Mouse (Mus musculus) limb, embryonic 15.5 days (tissue): ENCODE results near the gene Ifitm6. TPM values are rescaled to one million over a fixed set of nuclear protein-coding genes. Genes with fewer than 3 reads are reported as not detected.

Source experiments
- ATAC-seq: fragments of 200-750 bp; cut with Nextera tagmentation; 2 replicates; pipeline ENCODE4 v1.8.0; 2017; ENCODE audit warnings: low read depth, moderate TSS enrichment; ENCODE audit not compliant: insufficient number of reproducible peaks, low FRiP score, low TSS enrichment
- H3K27ac ChIP-seq: fragments of 300-500 bp; sonication (generic); 2 replicates; pipeline ENCODE4 v1.5.1; 2015; ENCODE audit warnings: moderate library complexity, mild to moderate bottlenecking, inconsistent platforms
- H3K27me3 ChIP-seq: fragments of 300-500 bp; sonication (generic); 2 replicates; pipeline ENCODE4 v1.6.1; 2015; ENCODE audit warnings: inconsistent platforms
- H3K36me3 ChIP-seq: fragments of 300-500 bp; sonication (generic); 2 replicates; pipeline ENCODE4 v1.6.1; 2015; ENCODE audit warnings: inconsistent platforms
- H3K4me1 ChIP-seq: fragments of 300-500 bp; sonication (generic); 2 replicates; pipeline ENCODE4 v1.6.1; 2015; ENCODE audit warnings: inconsistent platforms
- H3K4me2 ChIP-seq: fragments of 300-500 bp; sonication (generic); 2 replicates; pipeline ENCODE4 v1.6.1; 2015; ENCODE audit warnings: mild to moderate bottlenecking, inconsistent platforms
- H3K4me3 ChIP-seq: fragments of 300-500 bp; sonication (generic); 2 replicates; pipeline ENCODE4 v1.5.1; 2015; ENCODE audit warnings: mild to moderate bottlenecking, inconsistent platforms
- H3K9ac ChIP-seq: fragments of 300-500 bp; sonication (generic); 2 replicates; pipeline ENCODE4 v1.6.1; 2015; ENCODE audit warnings: inconsistent platforms
- H3K9me3 ChIP-seq: fragments of 300-500 bp; sonication (generic); 2 replicates; pipeline ENCODE4 v1.6.1; 2016; ENCODE audit warnings: inconsistent platforms
- WGBS: fragments of 180-500 bp; shearing (Covaris S2); methylation state at CpG from one replicate; pipeline ENCODE4 v1.1.7; 2015; 5-methylcytosine and 5-hydroxymethylcytosine counted together
- polyA plus RNA-seq: library from polyadenylated mRNA; unstranded; fragments of >200 nt; fragmentation: Nextera tagmentation; extraction: Ambion mirVana; gene quantifications from 2 replicates; pipeline ENCODE4 v1.2.1, GENCODE M21; 2015

Gene Ifitm6
- polyA plus RNA-seq, 1 experiment from 2014 or later, result 1.0 TPM

DNA sequence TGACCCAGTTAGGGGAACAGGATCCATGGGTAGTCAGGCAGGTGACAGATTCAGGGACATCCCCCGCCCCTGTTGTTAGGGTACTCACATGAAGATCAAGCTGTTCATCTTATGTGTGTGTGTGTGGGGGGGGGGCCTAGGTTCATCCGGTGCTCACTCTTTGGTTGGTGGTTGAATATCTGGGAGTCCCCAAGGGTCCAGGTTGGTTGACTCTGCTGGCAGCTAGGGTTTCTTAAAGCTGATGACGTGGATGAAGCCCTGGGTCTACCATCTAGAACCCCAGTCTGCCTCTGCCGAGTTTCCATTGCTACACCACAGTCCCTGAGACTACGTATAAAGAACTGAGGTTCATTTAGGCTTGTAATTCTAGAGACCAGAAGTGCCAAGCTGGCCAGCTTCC is 1.3 kb upstream of the Ifitm6 start:
- no peaks in the 10 kb centered on the region for H3K27me3 ChIP-seq
- no peak overlapping the region for H3K9ac ChIP-seq
- H3K4me1 ChIP-seq, result no peaks in the 10 kb centered on the region
- WGBS, result 91% methylated on average over 5 of the region's 5 CpGs
- H3K36me3 ChIP-seq, result no peaks in the 10 kb centered on the region
- no peak overlapping the region for H3K4me2 ChIP-seq
- ATAC-seq, result no peak
- H3K27ac ChIP-seq, result no peak overlapping the region
- no peak overlapping the region for H3K4me3 ChIP-seq
- H3K9me3 ChIP-seq, result no peaks in the 10 kb centered on the region

DNA sequence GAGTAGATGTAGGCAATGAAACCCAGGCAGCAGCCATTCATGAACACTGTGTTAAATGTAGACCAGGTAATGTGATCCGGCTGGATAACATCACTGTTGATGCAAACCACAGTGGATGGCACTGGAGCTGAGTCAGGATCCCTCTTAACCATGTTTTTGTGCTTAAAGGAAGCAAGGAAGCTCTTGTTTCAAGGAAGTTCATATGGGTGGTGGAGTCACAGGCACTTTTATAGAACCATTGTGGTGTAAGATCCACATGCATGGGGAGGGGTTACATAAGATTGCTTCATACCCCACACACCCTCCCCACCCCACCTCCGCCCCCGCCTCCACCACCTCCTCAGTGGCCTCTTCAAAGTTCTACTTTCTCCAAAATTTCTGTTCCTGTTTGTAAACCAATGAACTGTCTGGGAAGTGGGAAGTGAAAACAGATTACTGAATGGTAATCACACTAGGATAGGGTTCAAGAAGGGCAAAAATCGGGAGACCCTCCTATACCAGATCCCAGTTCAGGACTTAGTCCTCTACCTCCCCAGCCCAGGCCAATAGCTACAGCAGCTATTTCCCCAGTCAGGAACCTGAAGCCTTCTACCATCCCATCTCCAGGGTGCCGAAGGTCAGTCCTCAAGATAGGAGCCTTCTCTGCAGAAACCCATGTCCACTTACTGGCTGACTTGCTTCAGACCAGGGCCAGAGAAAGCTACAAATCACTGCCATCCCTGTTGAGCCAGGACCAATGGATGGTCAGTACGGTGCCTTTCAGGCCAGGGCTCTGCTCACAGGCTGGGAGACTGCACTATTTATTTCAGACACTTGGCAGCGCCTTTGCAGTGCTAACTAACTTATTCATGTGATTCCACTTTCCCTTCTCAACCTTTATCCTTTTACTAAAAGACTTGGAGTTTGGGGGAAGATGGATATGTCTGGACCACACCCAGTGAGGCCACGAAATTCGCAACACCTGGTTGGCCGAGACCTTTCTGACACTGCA is 722 bp downstream of the Ifitm6 start:
- Histone ChIP-seq H3K36me3 (no peaks in the 10 kb centered on the region), H3K4me3 (no peak overlapping the region), H3K9ac (no peak overlapping the region), H3K27ac (no peak overlapping the region), H3K9me3 (no peaks in the 10 kb centered on the region), H3K4me2 (no peak overlapping the region), H3K27me3 (no peaks in the 10 kb centered on the region), H3K4me1 (no peaks in the 10 kb centered on the region)
- 83% methylated on average over 10 of the region's 10 CpGs for WGBS
- ATAC-seq, result no peak

DNA sequence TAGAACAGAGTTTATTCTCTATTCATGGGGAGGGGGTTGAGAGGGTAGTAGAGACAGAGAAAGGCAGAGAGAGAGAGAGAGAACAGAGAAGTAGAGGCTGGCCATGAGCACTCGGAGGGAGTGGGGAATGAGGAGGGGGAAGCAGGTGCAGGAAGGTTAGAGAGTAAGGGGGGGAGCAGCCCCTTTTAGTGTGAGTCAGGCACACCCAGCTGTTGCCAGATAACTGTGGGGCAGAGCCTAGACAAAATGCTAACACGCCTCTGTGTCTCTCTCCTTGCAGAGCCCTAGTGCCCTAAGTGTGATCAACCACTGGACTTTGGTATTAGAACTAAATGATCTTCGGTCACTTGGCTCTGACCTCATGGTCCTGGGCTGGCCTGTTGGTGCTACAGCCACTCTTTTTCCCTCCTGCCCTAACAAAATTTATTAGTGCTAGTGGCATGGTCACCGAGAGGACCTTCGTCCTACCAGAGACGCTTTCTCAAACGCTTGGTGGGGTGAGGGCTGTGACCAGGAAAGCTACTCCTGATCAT is 6.4 kb downstream of the Ifitm6 start:
- Histone ChIP-seq H3K4me2 (no peak overlapping the region), H3K27ac (peak overlapping the region; percentile 86; the same call in 1 of the 2 replicates)

DNA sequence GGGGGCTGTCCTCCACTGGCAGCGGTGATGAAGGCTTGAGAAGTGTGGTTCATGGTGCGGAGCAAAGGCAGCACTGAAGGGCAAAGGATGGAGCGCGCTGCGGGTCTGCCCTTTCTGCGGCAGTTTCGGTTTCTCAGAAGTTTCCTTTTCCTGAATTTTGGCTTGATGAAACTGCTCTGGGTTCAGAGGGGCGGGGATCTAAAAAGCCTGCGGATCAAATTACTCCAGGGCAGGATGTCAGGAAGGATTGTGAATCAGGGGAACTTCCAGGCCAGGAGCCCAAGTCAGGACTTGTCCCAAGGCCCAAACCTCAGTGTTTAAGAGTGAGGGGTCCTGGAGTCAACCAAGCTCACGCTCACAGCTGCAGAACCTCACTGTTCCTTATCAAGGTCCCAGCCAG is 7.1 kb downstream of the Ifitm6 start, which contains the start of gene Ifitm3:
Ifitm3 (minus strand) TSS at position 178 of the 400 bp plus-strand sequence.
- WGBS, result 5% methylated on average over 10 of the region's 10 CpGs
- Histone ChIP-seq H3K4me2 (peak within 1 kb of the TSS; percentile 59), H3K27me3 (no peaks in the 10 kb centered on the region), H3K9ac (peak within 1 kb of the TSS; percentile 28; the same call in 1 of the 2 replicates), H3K9me3 (no peaks in the 10 kb centered on the region), H3K27ac (peak within 1 kb of the TSS; percentile 86), H3K36me3 (no peaks in the 10 kb centered on the region), H3K4me1 (peaks cover 30% of the 10 kb centered on the region), H3K4me3 (peak within 1 kb of the TSS; percentile 48)
- ATAC-seq, result 0 out of 2 replicates have a peak, but pooled peaks have one; percentile 42

More for the DNA sequence above, 6.4 kb downstream of the Ifitm6 start:
- no peak for ATAC-seq
- H3K27me3 ChIP-seq, result no peaks in the 10 kb centered on the region
- H3K9me3 ChIP-seq, result no peaks in the 10 kb centered on the region
- H3K9ac ChIP-seq, result no peak overlapping the region
- H3K4me1 ChIP-seq, result peaks cover 30% of the 10 kb centered on the region
- WGBS, result 86% methylated on average over 7 of the region's 7 CpGs
- H3K4me3 ChIP-seq, result no peak overlapping the region
- H3K36me3 ChIP-seq, result no peaks in the 10 kb centered on the region

DNA sequence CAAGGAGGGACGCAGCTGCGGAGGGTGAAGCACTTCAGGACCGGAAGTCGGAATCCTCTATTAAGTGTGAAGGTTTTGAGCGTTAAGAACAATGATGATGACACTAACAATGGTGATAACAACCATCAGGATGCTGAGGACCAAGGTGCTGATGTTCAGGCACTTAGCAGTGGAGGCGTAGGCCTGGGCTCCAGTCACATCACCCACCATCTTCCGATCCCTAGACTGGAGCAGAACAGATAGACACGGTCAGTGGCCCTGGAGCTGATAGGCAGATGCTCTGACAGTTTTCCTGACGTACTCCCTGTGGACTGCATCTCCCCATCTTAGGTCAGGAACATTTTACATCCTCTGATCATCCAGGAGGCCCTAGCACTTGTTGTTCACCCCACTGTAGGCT is 8.1 kb downstream of the Ifitm6 start:
- peak overlapping the region; percentile 86; the same call in 1 of the 2 replicates for H3K27ac ChIP-seq
- H3K36me3 ChIP-seq, result no peaks in the 10 kb centered on the region
- H3K4me1 ChIP-seq, result peaks cover 30% of the 10 kb centered on the region
- no peak overlapping the region for H3K9ac ChIP-seq
- WGBS, result 83% methylated on average over 9 of the region's 9 CpGs
- peak overlapping the region; percentile 59 for H3K4me2 ChIP-seq
- H3K27me3 ChIP-seq, result no peaks in the 10 kb centered on the region
- H3K4me3 ChIP-seq, result peak overlapping the region; percentile 48
- no peaks in the 10 kb centered on the region for H3K9me3 ChIP-seq
- no peak for ATAC-seq

DNA sequence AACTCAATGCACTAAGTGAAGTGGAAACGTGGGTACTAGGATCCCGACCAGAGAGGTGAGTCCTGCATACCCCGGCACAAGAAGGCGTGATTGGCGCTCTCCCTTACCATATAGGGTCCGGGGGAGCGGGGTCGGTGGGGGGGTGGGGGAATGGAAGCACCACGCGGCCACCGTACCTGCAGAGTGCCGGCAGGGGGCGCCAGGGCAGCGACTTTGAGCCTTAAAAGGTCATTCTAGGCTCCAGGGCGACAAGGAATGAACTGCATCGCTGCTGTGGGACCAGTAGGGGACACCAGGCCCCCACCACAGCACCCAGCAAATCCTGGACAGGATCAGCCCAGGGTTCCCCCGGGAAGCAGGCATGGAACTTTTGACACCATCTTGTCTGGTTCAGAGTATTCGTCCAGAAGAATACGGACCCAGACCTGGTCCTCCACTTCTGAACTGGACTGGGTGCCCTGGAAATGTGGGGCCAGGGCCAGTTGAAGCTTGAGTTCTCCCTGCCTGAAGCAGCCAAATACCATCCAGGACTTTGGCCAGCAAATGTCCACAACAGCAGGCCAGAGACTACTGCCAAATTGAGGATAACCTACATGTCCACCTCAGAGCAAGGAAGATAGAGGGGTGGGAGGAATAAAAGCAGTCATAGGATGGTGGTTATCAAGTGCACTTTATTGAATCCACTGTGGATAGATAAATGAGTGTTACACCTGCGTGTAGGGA is 8.6 kb downstream of the Ifitm6 start:
- WGBS, result 7% methylated on average over 20 of the region's 20 CpGs
- peak overlapping the region; percentile 59 for H3K4me2 ChIP-seq
- no peak overlapping the region for H3K9ac ChIP-seq
- H3K27me3 ChIP-seq, result no peaks in the 10 kb centered on the region
- H3K36me3 ChIP-seq, result no peaks in the 10 kb centered on the region
- peak overlapping the region; percentile 48 for H3K4me3 ChIP-seq
- H3K9me3 ChIP-seq, result no peaks in the 10 kb centered on the region
- peak; percentile 18; the same call in 1 of the 2 replicates for ATAC-seq
- peaks cover 30% of the 10 kb centered on the region for H3K4me1 ChIP-seq
- peak overlapping the region; percentile 18; the same call in 1 of the 2 replicates for H3K27ac ChIP-seq

DNA sequence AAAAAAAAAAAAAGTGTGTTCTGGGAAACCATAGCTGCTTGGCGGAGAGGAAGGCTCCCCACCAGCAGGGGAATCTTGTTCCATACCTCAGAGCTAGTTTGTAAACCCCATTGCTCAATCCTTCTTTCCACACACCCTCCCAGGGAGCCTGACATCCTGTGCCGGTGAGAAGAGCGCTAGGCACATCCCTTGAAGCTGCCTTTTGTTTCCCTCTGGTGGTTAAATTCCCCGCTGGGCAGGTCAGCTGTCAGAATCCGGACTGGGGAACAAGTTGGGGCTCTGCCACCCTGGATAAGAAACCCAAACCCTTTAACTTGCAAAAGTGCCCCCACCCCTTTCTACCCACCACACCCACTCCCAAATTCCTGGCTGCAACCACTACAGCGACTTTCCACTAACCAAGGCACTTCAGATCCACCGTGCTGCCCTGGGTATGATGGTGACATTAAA is 9.4 kb downstream of the Ifitm6 start:
- WGBS, result 8% methylated on average over 7 of the region's 7 CpGs
- peaks cover 30% of the 10 kb centered on the region for H3K4me1 ChIP-seq
- peak overlapping the region; percentile 8; the same call in 1 of the 2 replicates for H3K4me3 ChIP-seq
- no peaks in the 10 kb centered on the region for H3K9me3 ChIP-seq
- H3K9ac ChIP-seq, result no peak overlapping the region
- peak overlapping the region; percentile 59 for H3K4me2 ChIP-seq
- H3K27ac ChIP-seq, result peak overlapping the region; percentile 18; the same call in 1 of the 2 replicates
- ATAC-seq, result no peak
- H3K36me3 ChIP-seq, result no peaks in the 10 kb centered on the region
- no peaks in the 10 kb centered on the region for H3K27me3 ChIP-seq

DNA sequence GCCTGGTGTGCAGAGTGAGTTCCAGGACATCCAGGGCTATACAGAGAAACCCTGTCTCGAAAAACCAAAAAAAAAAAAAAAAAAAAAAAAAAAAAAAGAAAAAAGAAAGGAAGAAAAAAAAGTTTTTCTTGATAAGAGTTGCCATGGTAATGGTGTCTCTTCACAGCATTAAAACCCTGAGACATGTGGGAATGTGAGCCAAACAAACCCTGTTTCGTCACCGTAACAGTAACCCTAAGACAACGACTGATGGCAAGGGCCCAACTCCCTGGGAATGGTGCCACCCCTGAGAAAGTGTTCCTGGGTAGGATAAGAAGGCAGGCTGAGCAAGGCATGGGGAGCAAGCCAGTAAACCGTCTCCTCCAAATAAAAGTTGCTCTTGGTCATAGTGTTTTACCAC is 10.8 kb downstream of the Ifitm6 start:
- H3K4me1 ChIP-seq, result peaks cover 30% of the 10 kb centered on the region
- H3K27me3 ChIP-seq, result no peaks in the 10 kb centered on the region
- H3K4me3 ChIP-seq, result no peak overlapping the region
- H3K27ac ChIP-seq, result no peak overlapping the region
- no peak overlapping the region for H3K4me2 ChIP-seq
- no peak overlapping the region for H3K9ac ChIP-seq
- 64% methylated on average over 5 of the region's 5 CpGs for WGBS
- ATAC-seq, result no peak
- H3K9me3 ChIP-seq, result no peaks in the 10 kb centered on the region
- no peaks in the 10 kb centered on the region for H3K36me3 ChIP-seq

DNA sequence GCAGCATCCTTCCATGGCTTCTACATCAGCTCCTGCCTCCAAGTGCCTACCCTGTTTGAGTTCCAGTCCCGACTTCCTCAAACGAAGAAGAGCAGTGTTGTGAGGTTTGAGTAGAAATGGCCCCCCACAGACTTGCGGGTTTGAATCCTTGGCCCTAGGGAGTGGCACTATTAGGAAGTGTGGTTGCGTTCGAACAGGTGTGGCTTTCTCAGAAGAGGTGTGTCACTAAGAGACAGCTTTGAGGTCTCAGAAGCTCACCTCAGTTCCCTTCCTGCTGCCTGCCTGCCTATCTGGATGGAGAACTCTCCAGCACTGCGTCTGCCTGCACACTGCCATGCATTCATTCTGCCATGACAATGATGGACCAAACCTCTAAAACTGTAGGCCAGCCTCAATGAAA is 11.3 kb downstream of the Ifitm6 start:
- Histone ChIP-seq H3K27ac (no peak overlapping the region), H3K36me3 (no peaks in the 10 kb centered on the region), H3K4me2 (no peak overlapping the region), H3K4me1 (peaks cover 30% of the 10 kb centered on the region), H3K27me3 (no peaks in the 10 kb centered on the region), H3K9ac (no peak overlapping the region), H3K9me3 (no peaks in the 10 kb centered on the region), H3K4me3 (no peak overlapping the region)
- 88% methylated on average over 6 of the region's 6 CpGs for WGBS
- no peak for ATAC-seq

DNA sequence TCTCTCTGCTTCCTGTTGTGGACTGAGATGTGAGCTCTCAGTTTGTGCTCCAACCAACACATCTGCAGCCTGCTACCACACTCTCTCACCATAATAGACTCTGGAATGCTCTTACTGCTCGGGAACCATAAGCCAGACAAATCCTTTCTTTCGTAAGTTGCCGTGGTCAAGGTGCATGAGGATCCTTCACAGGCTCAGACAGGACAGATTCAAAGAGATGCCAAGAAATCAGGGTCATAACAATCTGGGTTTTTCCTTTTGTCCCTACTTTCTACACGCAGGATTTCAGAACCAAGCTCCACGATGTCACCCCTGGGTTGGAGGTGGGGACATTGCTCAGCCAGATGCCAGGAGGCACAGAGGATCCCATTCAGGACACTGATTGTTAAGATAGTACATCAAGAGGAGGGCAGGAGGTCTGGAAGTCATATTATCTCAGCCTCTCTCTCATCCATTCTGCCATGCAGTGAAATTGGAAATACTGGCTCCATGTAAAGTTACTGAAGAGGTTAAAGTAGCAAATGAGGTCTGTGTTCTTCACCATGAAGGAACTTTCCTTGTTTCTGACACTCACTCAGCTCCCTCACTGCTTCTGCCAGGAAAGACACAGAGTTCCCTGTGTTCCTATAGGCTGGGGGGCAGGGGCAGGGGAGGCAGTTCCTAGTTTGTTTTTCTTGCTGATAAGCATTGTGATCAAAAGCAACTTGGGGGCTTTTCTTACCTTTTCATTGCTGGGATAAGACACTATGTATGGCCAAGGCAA is 14.3 kb downstream of the Ifitm6 start:
- H3K4me2 ChIP-seq, result no peak overlapping the region
- no peak overlapping the region for H3K9ac ChIP-seq
- no peak overlapping the region for H3K27ac ChIP-seq
- 86% methylated on average over 5 of the region's 5 CpGs for WGBS
- H3K4me1 ChIP-seq, result peaks cover 2% of the 10 kb centered on the region
- no peaks in the 10 kb centered on the region for H3K27me3 ChIP-seq
- no peak for ATAC-seq
- no peaks in the 10 kb centered on the region for H3K9me3 ChIP-seq
- H3K4me3 ChIP-seq, result no peak overlapping the region
- no peaks in the 10 kb centered on the region for H3K36me3 ChIP-seq
